Comparison of ENCODE assay signal across 10 mouse cellular contexts in the genomic region with DNA sequence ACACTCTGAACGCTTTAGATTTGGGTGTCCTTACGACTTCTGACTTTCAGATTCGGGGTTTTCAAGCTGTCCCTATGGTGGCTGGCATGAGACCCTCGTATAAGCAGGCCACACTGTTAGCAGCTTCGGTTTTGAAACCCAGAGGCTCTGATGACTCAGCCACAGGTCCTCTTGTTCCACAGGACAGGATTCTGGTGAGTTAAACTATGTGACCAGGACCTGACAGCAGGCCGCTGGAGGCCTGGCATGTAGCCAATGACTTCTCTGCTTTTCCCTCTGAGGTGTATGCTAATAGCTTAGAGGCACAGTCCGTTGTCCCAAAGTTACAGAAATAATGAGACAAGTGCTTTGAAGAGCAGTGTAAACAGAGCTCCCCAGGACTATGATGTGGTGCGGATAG.
DNase-seq lines count a peak whose midpoint lies in the region; ATAC-seq and TF ChIP-seq lines count a peak whose summit lies in the region.
"Had no signal": no experiment of that assay in that cellular context is flagged by ENCODE, and none has a peak within 500 bp of the region (broad histone marks: within the 10 kb centered on the region; RNA-seq: fewer than 3 reads in every experiment).

No protein-coding gene starts in this region.

- H3K4me2 ChIP-seq in kidney, embryonic 14.5 days (replicated peaks; ENCODE audit: low read depth, low read length) = no peak overlapping the region
- no peak overlapping the region for H3K4me2 ChIP-seq in heart, embryonic 11.5 days
- H3K4me2 ChIP-seq in liver, postnatal 0 days (ENCODE audit: low read depth, low read length) = no peak overlapping the region
- H3K4me2 ChIP-seq in intestine, postnatal 0 days (replicated peaks; ENCODE audit: low read depth) = no peak overlapping the region
- no peak overlapping the region for H3K4me2 ChIP-seq in midbrain, embryonic 11.5 days
- H3K4me2 ChIP-seq: midbrain, embryonic 12.5 days had no signal

- DNase-seq in kidney, adult 2 months = peak; percentile 52
- DNase-seq in adrenal gland, adult 2 months = peak; percentile 49
- peak; percentile 40 for DNase-seq in liver, postnatal 0 days
- no peak for DNase-seq in midbrain, embryonic 11.5 days (ENCODE audit: low spot score, missing footprints)
- DNase-seq: layer of hippocampus, adult 9-11 months; right cerebral cortex, postnatal 14 days had no signal

- WGBS in kidney, adult 2 months = 57% methylated on average over 8 of the region's 8 CpGs
- 70% methylated on average over 8 of the region's 8 CpGs for WGBS in kidney, embryonic 14.5 days
- WGBS in heart, embryonic 11.5 days (ENCODE audit: insufficient replicate concordance) = 60% methylated on average over 8 of the region's 8 CpGs
- WGBS in liver, postnatal 0 days (ENCODE audit: insufficient replicate concordance) = 63% methylated on average over 8 of the region's 8 CpGs
- 61% methylated on average over 8 of the region's 8 CpGs for WGBS in intestine, postnatal 0 days
- 75% methylated on average over 8 of the region's 8 CpGs for WGBS in midbrain, embryonic 11.5 days

- no peak overlapping the region for H3K27ac ChIP-seq in kidney, adult 2 months (ENCODE audit: insufficient read depth, low read depth, low read length)
- no peak overlapping the region for H3K27ac ChIP-seq in kidney, embryonic 14.5 days (ENCODE audit: low read depth, low read length)
- no peak overlapping the region for H3K27ac ChIP-seq in heart, embryonic 11.5 days (ENCODE audit: low read depth, low read length)
- H3K27ac ChIP-seq in liver, postnatal 0 days (ENCODE audit: low read depth) = peak overlapping the region; percentile 36; the same call in 1 of the 2 replicates
- H3K27ac ChIP-seq in intestine, postnatal 0 days (ENCODE audit: low read depth, low read length) = no peak overlapping the region
- no peak overlapping the region for H3K27ac ChIP-seq in midbrain, embryonic 11.5 days (ENCODE audit: low read depth, low read length)
- H3K27ac ChIP-seq: midbrain, embryonic 12.5 days had no signal

- H3K4me3 ChIP-seq in kidney, adult 2 months (ENCODE audit: insufficient read depth, low read depth, low read length) = no peak overlapping the region
- no peak overlapping the region for H3K4me3 ChIP-seq in kidney, embryonic 14.5 days (ENCODE audit: low read length)
- no peak overlapping the region for H3K4me3 ChIP-seq in heart, embryonic 11.5 days (ENCODE audit: low read depth, low read length)
- no peak overlapping the region for H3K4me3 ChIP-seq in liver, postnatal 0 days (ENCODE audit: low read depth, low read length)
- H3K4me3 ChIP-seq in intestine, postnatal 0 days (ENCODE audit: low read depth, low read length) = no peak overlapping the region
- H3K4me3 ChIP-seq in midbrain, embryonic 11.5 days (ENCODE audit: low read depth, low read length) = no peak overlapping the region
- H3K4me3 ChIP-seq: midbrain, embryonic 12.5 days had no signal

- H3K36me3 ChIP-seq in kidney, adult 2 months (ENCODE audit: control insufficient read depth, insufficient read depth, low read length) = no peaks in the 10 kb centered on the region
- no peaks in the 10 kb centered on the region for H3K36me3 ChIP-seq in kidney, embryonic 14.5 days (ENCODE audit: control insufficient read depth, insufficient read depth, low read length)
- no peaks in the 10 kb centered on the region for H3K36me3 ChIP-seq in heart, embryonic 11.5 days (ENCODE audit: control insufficient read depth, insufficient read depth, low read length)
- H3K36me3 ChIP-seq in liver, postnatal 0 days (replicated peaks; ENCODE audit: insufficient read depth, low read length) = no peaks in the 10 kb centered on the region
- no peaks in the 10 kb centered on the region for H3K36me3 ChIP-seq in intestine, postnatal 0 days (ENCODE audit: control insufficient read depth, insufficient read depth)
- no peaks in the 10 kb centered on the region for H3K36me3 ChIP-seq in midbrain, embryonic 11.5 days (ENCODE audit: control insufficient read depth, insufficient read depth, low read length)
- H3K36me3 ChIP-seq: midbrain, embryonic 12.5 days had no signal

- no peaks in the 10 kb centered on the region for H3K4me1 ChIP-seq in kidney, adult 2 months (ENCODE audit: control insufficient read depth, insufficient read depth, low read length)
- H3K4me1 ChIP-seq in kidney, embryonic 14.5 days (ENCODE audit: control insufficient read depth, insufficient read depth, low read length) = no peaks in the 10 kb centered on the region
- H3K4me1 ChIP-seq in heart, embryonic 11.5 days (ENCODE audit: control insufficient read depth, insufficient read depth, low read length) = peaks cover 6% of the 10 kb centered on the region; the same call in 1 of the 2 replicates
- H3K4me1 ChIP-seq in liver, postnatal 0 days (ENCODE audit: insufficient read depth) = no peaks in the 10 kb centered on the region
- H3K4me1 ChIP-seq in intestine, postnatal 0 days (replicated peaks; ENCODE audit: control insufficient read depth, insufficient read depth, low read length) = no peaks in the 10 kb centered on the region
- H3K4me1 ChIP-seq in midbrain, embryonic 11.5 days (ENCODE audit: control insufficient read depth, insufficient read depth, low read length) = no peaks in the 10 kb centered on the region

- no peaks in the 10 kb centered on the region for H3K27me3 ChIP-seq in kidney, adult 2 months (replicated peaks; ENCODE audit: control insufficient read depth, insufficient read depth, low read length)
- H3K27me3 ChIP-seq in kidney, embryonic 14.5 days (ENCODE audit: control insufficient read depth, insufficient read depth, low read length) = no peaks in the 10 kb centered on the region
- H3K27me3 ChIP-seq in heart, embryonic 11.5 days (ENCODE audit: control insufficient read depth, insufficient read depth, low read length) = no peaks in the 10 kb centered on the region
- H3K27me3 ChIP-seq in liver, postnatal 0 days (ENCODE audit: insufficient read depth, low read length) = no peaks in the 10 kb centered on the region
- H3K27me3 ChIP-seq in intestine, postnatal 0 days (replicated peaks; ENCODE audit: control insufficient read depth, insufficient read depth, low read length) = no peaks in the 10 kb centered on the region
- no peaks in the 10 kb centered on the region for H3K27me3 ChIP-seq in midbrain, embryonic 11.5 days (ENCODE audit: control insufficient read depth, insufficient read depth, low read length)
- H3K27me3 ChIP-seq: midbrain, embryonic 12.5 days had no signal

- no peak overlapping the region for H3K9ac ChIP-seq in kidney, embryonic 14.5 days (ENCODE audit: low read depth, low read length)
- no peak overlapping the region for H3K9ac ChIP-seq in heart, embryonic 11.5 days (ENCODE audit: low read depth, low read length)
- no peak overlapping the region for H3K9ac ChIP-seq in liver, postnatal 0 days (replicated peaks)
- H3K9ac ChIP-seq in intestine, postnatal 0 days (ENCODE audit: low read depth, low read length) = no peak overlapping the region
- no peak overlapping the region for H3K9ac ChIP-seq in midbrain, embryonic 11.5 days (ENCODE audit: low read length)
- H3K9ac ChIP-seq: midbrain, embryonic 12.5 days had no signal

- TF ChIP-seq CTCF in kidney, adult 2 months (conservative IDR thresholded peaks at IDR 0.05; ENCODE audit: insufficient read depth, insufficient read length, low read depth, low read length) = no peak
- TF ChIP-seq CTCF in liver, postnatal 0 days (IDR thresholded peaks at IDR 0.05; ENCODE audit: low read depth) = no peak
- TF ChIP-seq CTCF in intestine, postnatal 0 days (IDR thresholded peaks at IDR 0.05; ENCODE audit: low read depth) = no peak

- H3K9me3 ChIP-seq in kidney, embryonic 14.5 days (ENCODE audit: control insufficient read depth, low read length) = no peaks in the 10 kb centered on the region
- H3K9me3 ChIP-seq in heart, embryonic 11.5 days (replicated peaks; ENCODE audit: control insufficient read depth, low read length) = no peaks in the 10 kb centered on the region
- H3K9me3 ChIP-seq in liver, postnatal 0 days (ENCODE audit: low read length) = no peaks in the 10 kb centered on the region
- H3K9me3 ChIP-seq in intestine, postnatal 0 days (ENCODE audit: control insufficient read depth) = no peaks in the 10 kb centered on the region
- H3K9me3 ChIP-seq in midbrain, embryonic 11.5 days (ENCODE audit: control insufficient read depth, low read length) = no peaks in the 10 kb centered on the region
- H3K9me3 ChIP-seq: midbrain, embryonic 12.5 days had no signal

- no peak for TF ChIP-seq POLR2A in kidney, adult 2 months (IDR thresholded peaks at IDR 0.05; ENCODE audit: low read depth, low read length)

- no peak for ATAC-seq in kidney, embryonic 14.5 days (ENCODE audit: low FRiP score, low TSS enrichment)
- 0 out of 2 replicates have a peak, but pooled peaks have one; percentile 35 for ATAC-seq in heart, embryonic 11.5 days (replicated peaks; ENCODE audit: insufficient number of reproducible peaks, low FRiP score, low TSS enrichment)
- peak; percentile 51; the same call in 1 of the 2 replicates for ATAC-seq in liver, postnatal 0 days
- no peak for ATAC-seq in intestine, postnatal 0 days
- ATAC-seq in midbrain, embryonic 11.5 days (ENCODE audit: low FRiP score) = no peak

- no peak for TF ChIP-seq EP300 in liver, postnatal 0 days (IDR thresholded peaks at IDR 0.05; ENCODE audit: low read depth)

Comparison
In these comparisons a context has a peak if more than half of its experiments do, and no peak if none do; other contexts are left out.
1. ATAC-seq: peak in heart, embryonic 11.5 days (single experiment) and liver, postnatal 0 days (single experiment); none in kidney, embryonic 14.5 days (single experiment), intestine, postnatal 0 days (single experiment) and midbrain, embryonic 11.5 days (single experiment).